Mouse (Mus musculus) layer of hippocampus, postnatal 25 days (tissue): ENCODE data around the gene Nosip. TPM values are rescaled to one million over a fixed set of nuclear protein-coding genes. Genes with fewer than 3 reads are reported as not detected.

Source experiments
- DNase-seq, 2 experiments: peaks; one replicate each; pipeline ENCODE4 v3.0.0; 2022; ENCODE audit warnings: mixed read lengths in 2 of 2, low spot score in 1 of 2; ENCODE audit errors: extremely low spot score in 1 of 2
- total RNA-seq, 2 experiments: library from RNA; stranded (reverse); gene quantifications; 2 replicates each; pipeline ENCODE4 v1.2.3; 2021

The Nosip gene
- total RNA-seq, 2 experiments from 2014 or later = 49.8 to 59.4 TPM

GRCm38 (mm10) chr7:45033722-45034359 lies 28.4 kb upstream of the Nosip start:
- no peak for DNase-seq

DNA sequence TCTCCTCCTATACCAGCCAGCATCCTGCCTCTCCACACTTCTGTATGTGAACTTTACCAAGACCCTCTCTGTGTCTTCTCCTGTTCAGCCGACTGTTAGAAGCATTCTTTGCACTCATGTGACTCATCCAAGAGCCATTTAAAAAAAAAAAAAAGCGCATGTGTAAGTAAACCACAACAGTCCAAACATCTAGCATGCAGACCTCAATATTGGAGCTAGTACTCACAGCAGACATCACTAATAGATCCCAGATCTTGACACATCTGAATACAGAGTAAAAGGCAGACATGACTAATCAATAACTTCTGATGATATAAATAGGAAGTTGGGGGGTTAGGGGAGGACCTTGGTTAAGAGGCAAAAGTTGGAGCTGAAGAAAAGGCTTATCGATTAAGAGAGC lies 26.6 kb upstream of the Nosip start:
- no peak for DNase-seq

GRCm38 (mm10) chr7:45036702-45037101 lies 25.5 kb upstream of the Nosip start:
- no peak for DNase-seq

DNA sequence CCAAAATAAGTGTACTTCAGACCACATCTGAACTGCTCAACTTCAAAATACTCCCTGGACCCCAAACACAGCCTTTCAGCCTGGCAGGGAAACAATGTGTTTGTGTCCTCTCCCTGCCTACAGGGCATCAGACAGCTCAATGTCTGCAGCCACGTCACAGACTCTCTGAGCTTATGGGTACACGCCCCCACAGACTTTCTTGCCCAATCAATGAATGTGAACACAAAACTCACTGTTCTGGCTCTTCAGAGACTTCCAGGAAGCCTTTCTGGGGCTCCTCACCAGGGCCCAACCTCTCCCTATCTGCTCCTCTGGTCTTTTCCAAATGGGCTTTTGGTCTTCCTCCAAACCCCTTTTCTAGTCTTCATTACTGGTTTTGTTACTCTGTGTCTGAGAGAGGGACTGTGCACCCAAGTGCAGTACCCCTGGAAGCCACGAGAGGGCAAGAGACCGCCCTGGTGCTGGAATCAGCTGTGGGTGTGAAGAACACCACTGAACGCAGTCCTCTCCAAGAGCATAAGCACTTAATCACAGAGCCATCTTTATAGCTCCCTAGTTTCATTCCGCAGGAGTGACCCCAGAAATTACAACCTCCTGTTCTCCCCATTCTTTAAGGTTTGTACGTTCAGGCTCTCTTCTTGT lies 24.4 kb upstream of the Nosip start:
- DNase-seq = peak in 1 of 2 experiments; percentile 59

GRCm38 (mm10) chr7:45038411-45038810 lies 23.8 kb upstream of the Nosip start:
- no peak for DNase-seq

GRCm38 (mm10) chr7:45040851-45041250 lies 21.4 kb upstream of the Nosip start:
- no peak for DNase-seq

- DNase-seq = no peak
These were observed 18.9 kb upstream of the Nosip start for GRCm38 (mm10) chr7:45043307-45043706.

- no peak for DNase-seq
These were observed 16.5 kb upstream of the Nosip start for GRCm38 (mm10) chr7:45045741-45046140.

- no peak for DNase-seq
These were observed 15.3 kb upstream of the Nosip start for GRCm38 (mm10) chr7:45046853-45047350.

GRCm38 (mm10) chr7:45047491-45047890 lies 14.7 kb upstream of the Nosip start:
- no peak for DNase-seq

DNA sequence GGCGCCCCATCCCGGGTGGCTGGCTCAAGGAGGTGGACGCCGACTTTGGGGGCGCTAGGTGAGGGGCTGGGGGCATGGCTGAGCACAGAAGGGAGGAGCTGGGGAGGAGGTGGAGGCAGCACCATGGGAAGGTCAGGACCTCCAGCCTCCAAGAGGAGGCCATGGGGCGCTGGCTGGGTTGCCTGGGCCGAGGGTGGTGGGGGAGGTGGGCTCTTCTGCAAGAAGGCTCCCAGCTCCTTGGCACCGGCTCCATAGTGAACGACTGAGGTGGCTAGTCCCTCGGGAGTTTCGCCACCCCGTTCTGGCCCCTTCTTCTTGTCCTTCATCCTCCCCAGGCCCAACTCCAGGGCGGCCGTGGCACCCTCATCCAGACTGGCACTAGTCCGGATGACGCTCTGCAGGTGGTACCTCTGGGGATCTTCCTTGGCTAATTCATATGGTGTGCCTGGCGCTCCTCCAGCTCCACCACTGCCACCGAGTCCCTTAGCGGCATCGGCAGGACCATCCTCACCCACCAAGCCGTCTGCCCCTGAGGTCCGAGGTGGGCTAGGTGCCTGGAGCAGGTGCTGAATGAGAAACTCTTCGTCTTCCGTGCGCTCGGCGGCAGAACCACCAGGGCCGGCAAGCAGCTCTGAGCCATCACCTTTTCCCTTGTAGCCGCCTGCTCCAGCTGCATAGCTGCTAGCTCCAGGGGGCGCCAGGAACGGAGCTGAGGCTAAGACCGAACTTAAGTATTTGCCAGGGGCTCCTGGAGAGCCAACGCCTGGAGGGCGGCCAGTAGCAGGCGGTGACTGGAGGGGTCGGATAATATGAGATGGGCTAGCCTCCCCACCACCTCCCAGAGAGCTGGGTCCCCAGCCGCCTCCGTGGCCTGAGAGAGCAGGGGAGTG lies 14.0 kb upstream of the Nosip start:
- no peak for DNase-seq

- DNase-seq = no peak
These were observed 13.1 kb upstream of the Nosip start for GRCm38 (mm10) chr7:45048923-45049657.

DNA sequence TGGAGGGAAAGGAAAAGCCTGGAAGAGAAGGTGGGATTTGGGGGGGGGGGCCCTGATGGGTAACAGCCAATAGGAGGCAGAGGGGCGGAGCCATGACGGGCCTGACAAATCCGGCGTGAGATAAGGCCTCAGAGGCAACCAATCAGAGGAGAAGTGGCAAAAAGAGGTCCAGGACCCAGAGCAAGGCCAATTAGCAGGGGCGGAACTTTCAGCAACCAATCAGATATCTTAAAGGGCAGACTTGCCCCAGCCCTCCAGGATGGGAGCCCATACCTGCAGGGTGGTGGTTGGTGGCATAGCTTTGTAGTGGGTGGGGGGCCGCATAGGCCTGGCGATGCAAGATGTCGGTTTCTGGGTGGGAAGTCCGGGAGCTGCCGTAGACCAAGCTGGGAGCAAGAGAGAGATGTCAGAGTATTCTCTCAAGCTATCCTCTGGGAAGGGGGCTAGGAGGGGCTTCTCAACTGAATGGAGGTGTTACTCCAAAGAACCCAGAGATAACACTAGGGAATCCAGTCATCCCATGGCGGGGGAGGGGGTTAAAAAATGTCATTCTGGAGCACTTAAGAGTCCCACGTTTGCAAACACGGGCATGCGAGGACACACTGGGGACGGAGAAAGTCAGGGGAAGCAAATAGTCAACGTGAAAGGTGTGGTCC lies 11.2 kb upstream of the Nosip start:
- DNase-seq = peak in 1 of 2 experiments; percentile 35

GRCm38 (mm10) chr7:45051601-45051974 lies 10.6 kb upstream of the Nosip start:
- no peak for DNase-seq

DNA sequence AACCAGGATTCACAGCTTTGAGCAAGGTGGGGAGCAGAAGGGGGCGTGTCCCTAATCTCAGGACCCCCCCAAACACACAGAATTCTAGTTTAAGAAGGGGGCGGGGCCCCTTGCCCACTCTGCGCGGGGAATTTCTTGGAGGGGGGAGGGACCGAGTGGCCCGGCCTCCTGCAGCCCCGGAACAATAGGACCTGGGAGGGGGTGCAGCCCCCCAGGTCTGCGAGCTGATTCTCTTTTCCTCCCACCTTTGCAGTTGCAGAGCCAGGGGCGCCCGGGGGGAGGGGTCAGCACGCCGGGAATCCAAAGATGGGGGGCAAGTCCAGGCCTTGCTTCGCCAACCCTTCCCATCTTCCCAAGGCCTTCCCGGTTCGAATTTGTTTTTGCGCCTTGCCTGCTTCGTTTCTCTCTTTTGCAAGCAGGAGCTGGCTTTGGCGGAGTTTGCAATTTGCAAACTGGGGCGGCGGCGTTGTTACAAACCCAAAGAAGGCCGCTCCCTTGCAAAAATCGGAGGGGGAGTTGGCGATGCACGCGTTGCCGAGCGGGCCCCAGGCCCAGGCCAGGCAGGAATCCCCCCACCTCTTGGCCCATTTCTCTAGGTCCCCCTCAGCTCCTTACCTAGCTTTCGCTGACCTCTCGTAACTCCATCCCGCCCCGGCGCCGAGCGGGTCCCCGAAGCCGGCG lies 9.9 kb upstream of the Nosip start:
- peak; percentile 24 to 51 for DNase-seq

- no peak for DNase-seq
These were observed 9.4 kb upstream of the Nosip start, which contains the start of gene Prr12 for GRCm38 (mm10) chr7:45052862-45053116. Prr12 (minus strand) TSS chr7:45052881.

- DNase-seq = peak; percentile 49 to 73
These were observed 8.9 kb upstream of the Nosip start for GRCm38 (mm10) chr7:45053117-45053930.

DNA sequence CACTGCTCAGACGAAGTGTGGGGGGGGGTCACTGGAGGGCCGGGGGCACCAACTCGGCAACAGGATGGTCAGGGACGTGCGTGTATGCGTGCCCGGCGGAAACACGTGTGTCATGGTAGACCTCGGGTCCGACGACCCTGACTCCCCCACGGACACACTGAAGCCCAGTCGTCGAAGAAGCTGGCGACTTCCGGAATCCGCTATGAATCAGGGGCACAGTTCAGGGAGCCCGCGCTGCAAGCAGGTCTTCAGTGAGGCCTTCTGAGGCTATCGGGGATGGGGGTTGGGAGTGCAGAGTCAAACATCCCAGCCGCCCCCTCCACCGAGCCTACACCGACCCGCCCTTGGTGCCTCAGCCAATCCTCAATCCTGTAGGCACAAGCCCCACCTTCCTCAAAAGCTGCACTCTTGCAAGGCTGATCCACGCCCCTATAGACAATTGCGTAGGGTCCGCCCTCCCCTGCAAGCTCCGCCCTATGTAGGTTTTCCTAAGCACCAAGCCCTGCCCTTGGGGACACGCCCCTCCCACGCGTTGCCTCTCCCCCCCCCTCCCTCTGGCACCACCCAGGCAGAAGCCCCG lies 8.2 kb upstream of the Nosip start:
- peak; percentile 71 to 75 for DNase-seq
